Mouse (Mus musculus): ENCODE results near the gene Pomgnt1. TPM values are rescaled to one million over a fixed set of nuclear protein-coding genes. Genes with fewer than 3 reads are reported as not detected.

Gene Pomgnt1
- polyA plus RNA-seq, 1 experiment from 2014 or later = 61.4 TPM

DNA sequence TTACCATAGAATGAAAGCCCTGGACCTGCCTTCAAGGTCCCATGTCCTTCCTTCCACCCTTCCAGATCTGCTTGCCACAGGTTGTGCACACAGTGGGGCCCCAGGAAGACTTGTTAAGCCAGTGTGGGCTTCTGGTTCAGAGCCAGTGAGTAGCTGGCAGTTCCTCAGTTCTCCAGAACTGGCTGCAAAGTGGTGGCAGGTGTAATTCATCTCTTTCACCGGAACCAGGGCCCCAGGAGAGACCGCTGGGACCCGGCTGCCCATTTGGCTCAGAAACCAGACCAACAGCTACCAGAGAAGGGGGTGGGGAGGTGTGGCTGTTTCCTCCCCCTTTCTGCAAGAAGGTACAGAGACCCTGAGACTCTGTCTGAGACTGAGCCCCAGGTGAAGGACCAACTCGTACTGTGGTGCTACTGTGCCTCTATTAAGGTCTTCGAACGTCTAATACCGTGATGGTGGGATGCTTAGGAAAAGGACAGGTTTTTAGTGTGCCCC is 19.7 kb downstream of the Pomgnt1 start:
- H3K27me3 ChIP-seq (replicated peaks; ENCODE audit: low read depth, poor library complexity, severe bottlenecking) = peaks cover 37% of the 10 kb centered on the region
- DNase-seq (ENCODE audit: low spot score) = no peak
- no peaks in the 10 kb centered on the region for H3K36me3 ChIP-seq (replicated peaks)
- peaks cover 20% of the 10 kb centered on the region for H3K4me1 ChIP-seq
- peak overlapping the region; percentile 83 for H3K4me3 ChIP-seq
- H3K9me3 ChIP-seq = peaks cover 3% of the 10 kb centered on the region; the same call in 1 of the 2 replicates
- H3K27ac ChIP-seq (replicated peaks) = no peak overlapping the region
- WGBS = 16% methylated on average over 7 of the region's 7 CpGs

DNA sequence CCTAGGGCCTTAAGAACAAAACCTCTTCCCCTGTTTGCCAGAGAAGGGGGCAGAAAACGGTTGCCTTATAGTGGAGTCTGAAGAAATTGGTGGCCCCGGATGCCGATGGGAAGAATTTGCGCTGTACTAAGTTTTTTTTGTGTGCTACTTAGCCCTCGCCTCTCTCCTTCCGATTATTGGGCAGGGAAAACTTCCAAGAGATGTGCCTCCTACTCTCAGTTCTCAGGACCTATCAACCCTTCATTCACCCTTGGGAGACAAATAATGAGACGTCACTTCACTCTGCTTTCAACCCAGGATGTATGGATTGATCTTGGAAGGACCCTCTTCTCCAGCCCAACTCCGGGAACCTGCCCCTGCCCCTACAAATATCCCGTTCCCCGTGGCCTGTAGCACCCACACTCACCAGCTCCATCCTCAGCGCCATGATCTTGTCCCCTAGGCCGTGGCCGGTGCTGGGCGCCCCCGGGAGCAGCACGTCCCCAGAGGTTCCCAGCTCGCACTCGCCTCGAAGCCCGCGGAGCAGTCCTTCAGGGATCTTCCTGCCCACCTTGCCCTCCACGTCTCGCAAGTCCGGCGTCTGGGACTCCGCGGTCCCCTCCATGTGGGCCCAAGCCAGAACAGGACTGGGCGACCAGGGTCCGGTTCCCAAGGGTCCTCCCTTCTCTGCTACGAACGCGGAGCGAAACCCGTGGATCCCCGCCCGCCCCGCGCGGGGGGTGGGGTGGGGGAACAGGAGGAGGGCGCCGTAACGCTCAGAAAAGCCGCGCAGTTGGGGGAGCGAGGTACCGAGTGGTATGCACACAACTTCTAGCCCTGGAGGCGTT is 20.5 kb downstream of the Pomgnt1 start:
- H3K36me3 ChIP-seq (replicated peaks) = no peaks in the 10 kb centered on the region
- peaks cover 37% of the 10 kb centered on the region for H3K27me3 ChIP-seq (replicated peaks; ENCODE audit: low read depth, poor library complexity, severe bottlenecking)
- peaks cover 20% of the 10 kb centered on the region for H3K4me1 ChIP-seq
- DNase-seq (ENCODE audit: low spot score) = peak; percentile 71
- peak overlapping the region; percentile 83 for H3K4me3 ChIP-seq
- under 1% methylated on average over 47 of the region's 47 CpGs for WGBS
- peak overlapping the region; percentile 82 for H3K27ac ChIP-seq (replicated peaks)
- peaks cover 3% of the 10 kb centered on the region; the same call in 1 of the 2 replicates for H3K9me3 ChIP-seq

GRCm38 (mm10) chr4:116149812-116150155 is 26.1 kb downstream of the Pomgnt1 start:
- 21% methylated on average over 6 of the region's 6 CpGs for WGBS
- DNase-seq (ENCODE audit: low spot score) = no peak
- Histone ChIP-seq H3K27me3 (replicated peaks; ENCODE audit: low read depth, poor library complexity, severe bottlenecking) (peaks cover 3% of the 10 kb centered on the region; the same call in 1 of the 2 replicates), H3K27ac (replicated peaks) (peak overlapping the region; percentile 97), H3K9me3 (peaks cover 3% of the 10 kb centered on the region; the same call in 1 of the 2 replicates), H3K4me3 (peak overlapping the region; percentile 86), H3K4me1 (peaks cover 19% of the 10 kb centered on the region), H3K36me3 (replicated peaks) (peaks cover 32% of the 10 kb centered on the region)

DNA sequence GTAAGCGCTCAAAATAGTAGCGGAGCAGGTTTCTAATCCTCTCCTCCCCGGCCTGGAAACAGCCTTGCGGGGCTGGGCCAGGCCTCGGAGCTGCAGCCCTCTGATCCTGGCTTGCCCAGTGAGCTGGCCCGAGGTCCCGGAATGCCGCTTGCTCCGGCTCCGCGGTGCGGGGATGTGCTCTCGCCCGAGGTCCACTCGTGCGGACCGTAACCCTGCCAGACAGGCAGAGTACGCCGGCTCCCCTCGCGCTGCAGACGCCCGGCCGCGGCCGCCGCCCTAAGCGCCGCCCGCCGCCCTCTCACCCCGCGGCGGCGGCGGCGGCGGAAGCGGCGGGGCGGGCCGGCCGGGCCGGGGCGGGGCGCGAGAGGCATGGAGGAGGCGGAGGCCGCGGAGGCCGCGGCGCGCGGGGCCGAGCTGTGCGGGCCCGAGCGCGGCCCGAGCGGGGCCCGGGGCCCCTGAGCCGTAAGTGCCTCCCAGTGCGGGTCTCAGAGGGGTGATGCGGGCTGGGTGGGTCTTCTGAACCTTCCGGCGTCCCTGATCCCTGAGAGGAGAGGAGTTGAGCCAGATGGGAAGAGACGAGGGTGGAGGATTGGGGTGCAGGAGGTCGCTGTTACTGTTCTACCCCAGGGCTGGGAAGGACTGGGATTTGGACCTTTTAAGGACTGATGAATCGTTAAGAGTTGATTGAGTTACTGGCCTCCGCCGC is 26.7 kb downstream of the Pomgnt1 start:
- peak; percentile 83 for DNase-seq (ENCODE audit: low spot score)
- peak overlapping the region; percentile 97 for H3K27ac ChIP-seq (replicated peaks)
- 3% methylated on average over 73 of the region's 73 CpGs for WGBS
- H3K4me3 ChIP-seq = peak overlapping the region; percentile 86
- H3K9me3 ChIP-seq = peaks cover 3% of the 10 kb centered on the region; the same call in 1 of the 2 replicates
- peaks cover 38% of the 10 kb centered on the region for H3K36me3 ChIP-seq (replicated peaks)
- H3K4me1 ChIP-seq = peaks cover 16% of the 10 kb centered on the region
- no peaks in the 10 kb centered on the region for H3K27me3 ChIP-seq (replicated peaks; ENCODE audit: low read depth, poor library complexity, severe bottlenecking)

- Histone ChIP-seq H3K9me3 (peaks cover 3% of the 10 kb centered on the region; the same call in 1 of the 2 replicates), H3K36me3 (replicated peaks) (peaks cover 43% of the 10 kb centered on the region), H3K4me3 (peak overlapping the region; percentile 86), H3K4me1 (peaks cover 16% of the 10 kb centered on the region), H3K27ac (replicated peaks) (peak overlapping the region; percentile 97), H3K27me3 (replicated peaks; ENCODE audit: low read depth, poor library complexity, severe bottlenecking) (no peaks in the 10 kb centered on the region)
- DNase-seq (ENCODE audit: low spot score) = no peak
- 25% methylated on average over 4 of the region's 4 CpGs for WGBS
These were observed 27.2 kb downstream of the Pomgnt1 start for GRCm38 (mm10) chr4:116150862-116151221.

- peak within 1 kb of the TSS; percentile 97 for H3K27ac ChIP-seq (replicated peaks)
- DNase-seq (ENCODE audit: low spot score) = no peak
- peaks cover 47% of the 10 kb centered on the region for H3K36me3 ChIP-seq (replicated peaks)
- H3K27me3 ChIP-seq (replicated peaks; ENCODE audit: low read depth, poor library complexity, severe bottlenecking) = no peaks in the 10 kb centered on the region
- H3K9me3 ChIP-seq = peaks cover 3% of the 10 kb centered on the region; the same call in 1 of the 2 replicates
- H3K4me1 ChIP-seq = peaks cover 16% of the 10 kb centered on the region
- H3K4me3 ChIP-seq = peak within 1 kb of the TSS; percentile 86
- WGBS = 79% methylated on average over 6 of the region's 6 CpGs
These were observed 27.6 kb downstream of the Pomgnt1 start, which contains the start of gene Lurap1 for GRCm38 (mm10) chr4:116151238-116151637. TSS of gene Lurap1 (minus strand) at chr4:116151338.

- DNase-seq (ENCODE audit: low spot score) = no peak
- H3K36me3 ChIP-seq (replicated peaks) = peaks cover 62% of the 10 kb centered on the region
- WGBS = 94% methylated on average over 15 of the region's 15 CpGs
These were observed 29.1 kb downstream of the Pomgnt1 start for GRCm38 (mm10) chr4:116152702-116153101.

DNA sequence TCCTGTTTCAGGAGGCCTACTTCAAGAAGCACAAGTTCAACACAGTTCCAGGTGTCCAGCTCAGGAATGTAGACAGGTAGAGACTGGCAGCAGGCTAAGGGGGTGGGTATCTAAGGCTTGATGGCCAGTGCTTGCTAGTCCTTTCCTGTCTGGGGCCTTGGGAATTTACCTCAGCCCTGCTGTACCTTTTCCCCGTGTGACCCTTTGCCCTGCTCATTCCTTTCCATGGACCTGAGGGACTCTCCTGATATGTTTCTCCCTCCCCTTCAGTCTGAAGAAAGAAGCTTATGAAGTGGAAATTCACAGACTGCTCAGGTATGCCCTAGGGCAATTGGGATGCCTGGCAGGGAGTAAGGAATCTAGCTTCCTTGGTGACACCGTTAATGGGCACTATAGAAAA is 34.2 kb downstream of the Pomgnt1 start:
- 91% methylated on average over 2 of the region's 2 CpGs for WGBS
- Histone ChIP-seq H3K9me3 (no peaks in the 10 kb centered on the region), H3K4me1 (no peaks in the 10 kb centered on the region), H3K27ac (replicated peaks) (no peak overlapping the region), H3K36me3 (replicated peaks) (peaks cover 97% of the 10 kb centered on the region), H3K4me3 (no peak overlapping the region), H3K27me3 (replicated peaks; ENCODE audit: low read depth, poor library complexity, severe bottlenecking) (no peaks in the 10 kb centered on the region)
- no peak for DNase-seq (ENCODE audit: low spot score)

More at GRCm38 (mm10) chr4:116152702-116153101, 29.1 kb downstream of the Pomgnt1 start:
- H3K4me1 ChIP-seq = peaks cover 16% of the 10 kb centered on the region
- H3K9me3 ChIP-seq = no peaks in the 10 kb centered on the region
- H3K4me3 ChIP-seq = no peak overlapping the region
- no peak overlapping the region for H3K27ac ChIP-seq (replicated peaks)
- H3K27me3 ChIP-seq (replicated peaks; ENCODE audit: low read depth, poor library complexity, severe bottlenecking) = no peaks in the 10 kb centered on the region

GRCm38 (mm10) chr4:116159912-116160311 is 36.3 kb downstream of the Pomgnt1 start:
- DNase-seq (ENCODE audit: low spot score) = no peak
- Histone ChIP-seq H3K27me3 (replicated peaks; ENCODE audit: low read depth, poor library complexity, severe bottlenecking) (no peaks in the 10 kb centered on the region), H3K4me3 (no peak overlapping the region), H3K4me1 (peaks cover 4% of the 10 kb centered on the region), H3K9me3 (no peaks in the 10 kb centered on the region), H3K27ac (replicated peaks) (no peak overlapping the region), H3K36me3 (replicated peaks) (peaks cover 76% of the 10 kb centered on the region)
- 82% methylated on average over 3 of the region's 3 CpGs for WGBS

GRCm38 (mm10) chr4:116160769-116161168 is 37.1 kb downstream of the Pomgnt1 start:
- H3K4me1 ChIP-seq = peaks cover 13% of the 10 kb centered on the region
- DNase-seq (ENCODE audit: low spot score) = no peak
- no peaks in the 10 kb centered on the region for H3K27me3 ChIP-seq (replicated peaks; ENCODE audit: low read depth, poor library complexity, severe bottlenecking)
- WGBS = 86% methylated on average over 3 of the region's 3 CpGs
- H3K4me3 ChIP-seq = no peak overlapping the region
- no peak overlapping the region for H3K27ac ChIP-seq (replicated peaks)
- peaks cover 68% of the 10 kb centered on the region for H3K36me3 ChIP-seq (replicated peaks)
- H3K9me3 ChIP-seq = no peaks in the 10 kb centered on the region

DNA sequence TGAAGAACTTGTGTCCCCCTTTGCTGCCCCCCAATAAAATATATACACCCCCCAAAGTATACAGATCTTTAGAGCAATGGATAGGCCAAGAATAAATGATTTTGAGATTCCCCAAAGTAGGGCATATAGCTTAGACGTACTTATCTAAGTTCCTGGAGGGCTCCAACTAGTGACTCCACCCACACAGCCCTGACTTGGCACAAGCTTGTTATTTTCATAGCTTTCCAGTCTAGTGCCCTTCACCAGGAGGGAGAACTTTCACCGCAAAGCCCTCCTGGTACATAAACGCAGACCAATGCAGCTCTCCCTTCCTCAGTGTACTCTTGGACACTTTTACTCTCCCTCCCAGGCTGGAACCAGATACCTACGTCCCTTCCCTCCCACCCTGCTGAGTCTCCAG is 38.5 kb downstream of the Pomgnt1 start:
- 83% methylated on average over 4 of the region's 4 CpGs for WGBS
- no peak for DNase-seq (ENCODE audit: low spot score)

DNA sequence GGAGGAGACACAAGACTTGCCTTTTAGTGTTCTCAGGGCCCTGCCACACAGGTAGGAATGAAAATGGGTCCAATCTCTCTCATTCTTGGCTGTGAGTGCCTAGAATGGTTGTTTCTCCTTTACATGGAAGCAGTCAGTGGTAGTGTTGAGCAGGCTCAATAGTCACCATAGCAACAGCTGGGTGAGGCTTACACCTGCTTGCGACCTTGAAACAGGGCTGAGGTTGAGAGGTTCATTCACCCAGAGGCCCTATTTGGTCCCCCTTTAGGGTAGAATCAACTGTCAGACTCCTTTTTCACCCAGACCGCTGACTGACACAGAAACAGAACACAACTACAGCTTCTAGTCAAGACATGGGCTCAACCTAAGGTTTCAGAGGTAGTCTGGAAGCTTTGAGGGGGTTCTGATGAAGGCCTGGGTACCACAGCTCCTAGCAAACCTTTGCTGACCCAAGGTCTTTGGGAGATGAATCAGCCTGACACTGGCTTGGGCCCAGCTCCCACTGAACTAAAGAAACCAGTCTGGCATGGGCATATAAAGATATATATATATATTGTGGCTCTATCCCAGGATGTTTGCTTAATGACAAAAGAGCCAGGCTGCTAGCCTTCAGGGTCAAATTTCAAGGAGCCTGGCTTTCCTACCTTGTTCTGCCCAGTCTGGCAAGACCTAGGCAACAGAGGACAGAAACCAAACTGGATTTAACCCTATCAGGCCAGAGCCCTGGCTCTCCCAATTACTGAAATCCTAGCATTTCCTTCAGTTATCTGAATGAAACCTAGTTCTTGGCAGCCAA is 41.3 kb downstream of the Pomgnt1 start:
- Histone ChIP-seq H3K4me1 (peaks cover 22% of the 10 kb centered on the region), H3K27me3 (replicated peaks; ENCODE audit: low read depth, poor library complexity, severe bottlenecking) (no peaks in the 10 kb centered on the region), H3K27ac (replicated peaks) (peak overlapping the region; percentile 21; the same call in 1 of the 2 replicates), H3K9me3 (no peaks in the 10 kb centered on the region), H3K4me3 (no peak overlapping the region), H3K36me3 (replicated peaks) (peaks cover 26% of the 10 kb centered on the region)
- WGBS = 86% methylated on average over 2 of the region's 2 CpGs
- no peak for DNase-seq (ENCODE audit: low spot score)

More for the DNA sequence above, 38.5 kb downstream of the Pomgnt1 start:
- Histone ChIP-seq H3K36me3 (replicated peaks) (peaks cover 54% of the 10 kb centered on the region), H3K27me3 (replicated peaks; ENCODE audit: low read depth, poor library complexity, severe bottlenecking) (no peaks in the 10 kb centered on the region), H3K27ac (replicated peaks) (no peak overlapping the region), H3K4me1 (peaks cover 22% of the 10 kb centered on the region), H3K9me3 (no peaks in the 10 kb centered on the region), H3K4me3 (no peak overlapping the region)
